Comparison of ENCODE assay signal across 12 mouse cellular contexts in the genomic region with DNA sequence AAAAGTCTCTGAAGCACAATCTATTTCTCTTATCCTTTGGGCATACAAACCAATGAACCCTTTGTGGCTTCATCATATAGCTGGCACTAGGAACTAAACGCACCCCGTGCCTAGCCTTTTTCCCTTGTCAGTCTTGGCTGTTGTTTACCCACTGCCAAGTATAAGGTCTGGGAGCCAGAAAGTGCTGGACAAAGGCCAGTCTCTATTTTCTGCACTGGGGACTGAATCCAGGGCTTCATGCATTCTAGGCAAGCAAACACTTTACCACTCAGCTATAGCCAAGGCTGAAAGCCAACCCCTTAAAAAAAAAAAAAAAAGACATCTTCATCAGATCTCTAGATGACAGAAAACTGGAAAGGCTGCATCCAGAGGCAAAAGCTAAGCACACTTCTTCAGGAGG. TPM values are rescaled to one million over a fixed set of nuclear protein-coding genes. Genes with fewer than 3 reads are reported as not detected.
DNase-seq lines count a peak whose midpoint lies in the region; ATAC-seq lines count a peak whose summit lies in the region.
"Had no signal": no experiment of that assay in that cellular context is flagged by ENCODE, and none has a peak within 500 bp of the region (broad histone marks: within the 10 kb centered on the region; RNA-seq: fewer than 3 reads in every experiment).

No protein-coding gene starts in this region.

- DNase-seq in layer of hippocampus, postnatal 10 days (ENCODE audit: low spot score in 2 of 2) = peak; percentile 16 to 34
- no peak for DNase-seq in layer of hippocampus, adult 9-10 months (ENCODE audit: low spot score)
- DNase-seq in NIH3T3 (ENCODE audit: low read depth) = peak; percentile 60
- peak; percentile 30 for DNase-seq in gastrocnemius, postnatal 25 days
- DNase-seq in kidney, postnatal 4 days = no peak
- DNase-seq in ovary, postnatal 14 days (ENCODE audit: low spot score) = no peak
- DNase-seq: thymus, adult 2 months had no signal

- H3K4me3 ChIP-seq in forebrain, embryonic 15.5 days = no peak overlapping the region
- H3K4me3 ChIP-seq in forebrain, embryonic 12.5 days (replicated peaks) = no peak overlapping the region
- H3K4me3 ChIP-seq: limb, embryonic 12.5 days; megakaryocyte, embryonic 14.5 days had no signal

- no peaks in the 10 kb centered on the region for H3K27me3 ChIP-seq in forebrain, embryonic 15.5 days
- H3K27me3 ChIP-seq in forebrain, embryonic 12.5 days = no peaks in the 10 kb centered on the region

- H3K9ac ChIP-seq in forebrain, embryonic 15.5 days (replicated peaks) = no peak overlapping the region
- no peak overlapping the region for H3K9ac ChIP-seq in forebrain, embryonic 12.5 days
- H3K9ac ChIP-seq: limb, embryonic 12.5 days had no signal

- H3K9me3 ChIP-seq in forebrain, embryonic 15.5 days = no peaks in the 10 kb centered on the region
- no peaks in the 10 kb centered on the region for H3K9me3 ChIP-seq in forebrain, embryonic 12.5 days
- H3K9me3 ChIP-seq: limb, embryonic 12.5 days had no signal

- WGBS in forebrain, embryonic 15.5 days = 27% methylated on average over 2 of the region's 2 CpGs
- 86% methylated on average over 2 of the region's 2 CpGs for WGBS in forebrain, embryonic 12.5 days

- no peaks in the 10 kb centered on the region for H3K36me3 ChIP-seq in forebrain, embryonic 15.5 days
- no peaks in the 10 kb centered on the region for H3K36me3 ChIP-seq in forebrain, embryonic 12.5 days (replicated peaks)
- H3K36me3 ChIP-seq: limb, embryonic 12.5 days had no signal

- H3K27ac ChIP-seq in forebrain, embryonic 15.5 days (replicated peaks) = 0 out of 2 replicates have a peak overlapping the region, but pooled peaks have one; percentile 20
- no peak overlapping the region for H3K27ac ChIP-seq in forebrain, embryonic 12.5 days
- H3K27ac ChIP-seq: limb, embryonic 12.5 days had no signal

- peaks cover 5% of the 10 kb centered on the region for H3K4me1 ChIP-seq in forebrain, embryonic 15.5 days
- H3K4me1 ChIP-seq in forebrain, embryonic 12.5 days = no peaks in the 10 kb centered on the region

- ATAC-seq in forebrain, embryonic 15.5 days (replicated peaks) = peak; percentile 74
- ATAC-seq in forebrain, embryonic 12.5 days (ENCODE audit: low FRiP score) = no peak

- H3K4me2 ChIP-seq in forebrain, embryonic 15.5 days (replicated peaks) = no peak overlapping the region
- H3K4me2 ChIP-seq in forebrain, embryonic 12.5 days = no peak overlapping the region
- H3K4me2 ChIP-seq: limb, embryonic 12.5 days had no signal

RNA-seq across cellular contexts. Expression of a gene that starts 15.2 kb away (rescaled TPM):
- 87.9 and 94.9 TPM in 2 replicates for polyA plus RNA-seq in forebrain, embryonic 15.5 days (2015; fragmentation: Nextera tagmentation; extraction: Ambion mirVana)
- 62.3 and 66.0 TPM in 2 replicates for polyA plus RNA-seq in forebrain, embryonic 12.5 days (2016; fragmentation: Nextera tagmentation; extraction: Ambion mirVana)
- total RNA-seq in layer of hippocampus, postnatal 10 days (2021) = 100 to 1,000 TPM; 697 to 727 TPM
- 1 to 10 TPM; 3.5 to 5.7 TPM for total RNA-seq in gastrocnemius, postnatal 25 days (2021)
- total RNA-seq: hematopoietic stem cell, adult 5-6 weeks had no signal

Comparison
In these comparisons a context has a peak if more than half of its experiments do, and no peak if none do; other contexts are left out.
1. DNase-seq: peak in layer of hippocampus, postnatal 10 days (2 of 2), NIH3T3 (single experiment) and gastrocnemius, postnatal 25 days (single experiment); none in layer of hippocampus, adult 9-10 months (single experiment), kidney, postnatal 4 days (0 of 2) and ovary, postnatal 14 days (single experiment).
2. RNA of a gene that starts 15.2 kb away (total RNA-seq): 697 to 727 TPM in layer of hippocampus, postnatal 10 days; 3.5 to 5.7 TPM in gastrocnemius, postnatal 25 days; every median in the first group is over 100 times any median in the second.